Mouse (Mus musculus) CH12.LX (cell line): ENCODE measurements around the gene Zbp1. TPM values are rescaled to one million over a fixed set of nuclear protein-coding genes. Genes with fewer than 3 reads are reported as not detected.

Experiments
- DNase-seq: peaks from one replicate; pipeline ENCODE4 v3.0.0-alpha.2; 2013; ENCODE audit errors: extremely low read depth
- H3K27ac ChIP-seq: 2 replicates; pipeline ENCODE4 v1.5.1; 2012; ENCODE audit warnings: low read depth, mild to moderate bottlenecking, control low read depth, moderate library complexity; ENCODE audit not compliant: insufficient read depth
- H3K27me3 ChIP-seq: replicated peaks from 2 replicates; pipeline ENCODE3; 2012; ENCODE audit warnings: inconsistent platforms
- H3K36me3 ChIP-seq, 2 experiments: replicated peaks in 1 of 2; 2 replicates each; pipeline versions ENCODE3 to v1.6.1; 2012; ENCODE audit warnings: inconsistent platforms in 1 of 2, low read length in 1 of 2, mild to moderate bottlenecking in 1 of 2, mixed read lengths in 1 of 2, moderate library complexity in 1 of 2; ENCODE audit not compliant: control insufficient read depth in 1 of 2, insufficient read depth in 1 of 2
- H3K4me1 ChIP-seq, 2 experiments: 2 replicates each; pipeline ENCODE4 v1.6.1; 2012; ENCODE audit warnings: inconsistent platforms in 1 of 2, moderate library complexity in 1 of 2; ENCODE audit not compliant: insufficient read depth in 2 of 2, control insufficient read depth in 1 of 2
- H3K4me2 ChIP-seq: 2 replicates; pipeline ENCODE4 v1.6.1; 2012; ENCODE audit warnings: low read depth, mild to moderate bottlenecking, control low read depth; ENCODE audit not compliant: poor library complexity, insufficient read depth, severe bottlenecking
- H3K4me3 ChIP-seq, 3 experiments: fragments of 150-350 bp in 1 of 3; sonication (generic) in 1 of 3; replicated peaks in 1 of 3; 2 replicates each; pipeline versions ENCODE3 to v1.5.1; 2011 to 2012; ENCODE audit warnings: low read depth in 2 of 3, low read length in 2 of 3, mild to moderate bottlenecking in 2 of 3, moderate library complexity in 2 of 3, control low read depth in 1 of 3, improper control_type of control experiment in 1 of 3, inconsistent platforms in 1 of 3, mixed read lengths in 1 of 3; ENCODE audit not compliant: poor library complexity in 1 of 3
- H3K79me2 ChIP-seq: replicated peaks from 2 replicates; pipeline ENCODE4 v1.6.1; 2012; ENCODE audit warnings: mild to moderate bottlenecking, moderate library complexity; ENCODE audit not compliant: control insufficient read depth, poor library complexity, insufficient read depth, severe bottlenecking; ENCODE audit errors: extremely low read depth
- H3K9ac ChIP-seq: 2 replicates; pipeline ENCODE4 v1.6.1; 2012; ENCODE audit warnings: low read depth, mild to moderate bottlenecking, control low read depth, moderate library complexity; ENCODE audit not compliant: insufficient read depth
- H3K9me3 ChIP-seq: replicated peaks from 2 replicates; pipeline ENCODE3; 2012; ENCODE audit warnings: low read length, inconsistent platforms, mixed read lengths
- CHD2 ChIP-seq: IDR thresholded peaks from 2 replicates; pipeline ENCODE4 v1.6.1; 2011; ENCODE audit warnings: low read length, improper control_type of control experiment
- ETS1 ChIP-seq: conservative IDR thresholded peaks from 2 replicates; pipeline ENCODE4 v1.6.1; 2012; ENCODE audit warnings: low read depth, mild to moderate bottlenecking, inconsistent platforms, low read length, improper control_type of control experiment, moderate library complexity
- IRF4 ChIP-seq: IDR thresholded peaks from 2 replicates; pipeline ENCODE4 v1.6.1; 2014; ENCODE audit warnings: low read depth, mild to moderate bottlenecking, inconsistent platforms, low read length, improper control_type of control experiment
- JUN ChIP-seq: IDR thresholded peaks from 2 replicates; pipeline ENCODE4 v1.6.1; 2011; ENCODE audit warnings: low read depth, mild to moderate bottlenecking, low read length, improper control_type of control experiment, moderate library complexity; ENCODE audit not compliant: insufficient read depth
- MAFK ChIP-seq: IDR thresholded peaks from 2 replicates; pipeline ENCODE4 v1.6.1; 2011; ENCODE audit warnings: low read length, improper control_type of control experiment; ENCODE audit not compliant: insufficient replicate concordance
- MAX ChIP-seq: IDR thresholded peaks from 2 replicates; pipeline ENCODE4 v1.6.1; 2011; ENCODE audit warnings: low read length, improper control_type of control experiment
- MAZ ChIP-seq: IDR thresholded peaks from 2 replicates; pipeline ENCODE4 v1.6.1; 2012; ENCODE audit warnings: low read depth, mild to moderate bottlenecking, inconsistent platforms, low read length, improper control_type of control experiment, moderate library complexity
- MEF2A ChIP-seq: IDR thresholded peaks from 2 replicates; pipeline ENCODE4 v1.6.1; 2014; ENCODE audit warnings: low read depth, mild to moderate bottlenecking, inconsistent platforms, low read length, improper control_type of control experiment, borderline replicate concordance
- MYC ChIP-seq: IDR thresholded peaks from 2 replicates; pipeline ENCODE4 v1.6.1; 2011; ENCODE audit warnings: low read depth, mild to moderate bottlenecking, improper control_type of control experiment, low read length
- NRF1 ChIP-seq: IDR thresholded peaks from 2 replicates; pipeline ENCODE4 v1.6.1; 2014; ENCODE audit warnings: low read depth, mild to moderate bottlenecking, inconsistent platforms, low read length, improper control_type of control experiment, moderate library complexity
- SIN3A ChIP-seq: IDR thresholded peaks from 2 replicates; pipeline ENCODE4 v1.6.1; 2012; ENCODE audit warnings: low read length, improper control_type of control experiment, inconsistent platforms
- SMC3 ChIP-seq: IDR thresholded peaks from 2 replicates; pipeline ENCODE4 v1.6.1; 2011; ENCODE audit warnings: low read depth, low read length, improper control_type of control experiment
- ZC3H11A ChIP-seq: IDR thresholded peaks from 2 replicates; pipeline ENCODE4 v1.6.1; 2012; ENCODE audit warnings: low read depth, mild to moderate bottlenecking, inconsistent platforms, low read length, improper control_type of control experiment
- ZKSCAN1 ChIP-seq: IDR thresholded peaks from 2 replicates; pipeline ENCODE4 v1.6.1; 2012; ENCODE audit warnings: low read depth, inconsistent platforms, low read length, improper control_type of control experiment, borderline replicate concordance
- dilution Hi-C: fragments of 300-500 bp; cut with MboI; formaldehyde crosslinking; loops from 2 replicates; pipeline ENCODE4 v1.14.3; 2020; ENCODE audit warnings: low sequenced_read_pairs; ENCODE audit not compliant: extremely low pct_unique_long_range_greater_than_20kb, extremely low pct_ligation_motif_present
- in situ Hi-C: fragments of 300-500 bp; cut with MboI; formaldehyde crosslinking; loops from 3 replicates; pipeline ENCODE4 v1.14.3; 2019; ENCODE audit warnings: low sequenced_read_pairs, low pct_ligation_motif_present, low pct_unique_long_range_greater_than_20kb, mixed read lengths
- polyA plus RNA-seq: library from polyadenylated mRNA; unstranded; fragments of >175 nt; gene quantifications from 2 replicates; pipeline ENCODE4 v1.2.1, GENCODE M21; 2012; ENCODE audit warnings: low read depth; ENCODE audit not compliant: insufficient read length
- total RNA-seq, 2 experiments: library from RNA; depleted of rRNA; stranded (reverse); fragments of 300-350 nt in 1 of 2; fragments of >200 nt in 1 of 2; gene quantifications; 2 replicates each; pipeline ENCODE4 v1.2.3; 2012 to 2014

The Zbp1 gene
- total and polyA plus RNA-seq, 3 experiments = 8.1 to 9.8 (median 8.7) TPM

GRCm38 (mm10) chr2:173257610-173258009 lies 38.9 kb upstream of the Zbp1 start:
- H3K79me2 ChIP-seq = peaks cover 40% of the 10 kb centered on the region
- peaks cover 20 to 54% of the 10 kb centered on the region in 2 experiments for H3K4me1 ChIP-seq
- no peak overlapping the region for H3K9ac ChIP-seq
- in situ Hi-C loops (no loop called here), dilution Hi-C loops (no loop called here)
- no peak for TF ChIP-seq IRF4
- no peaks in the 10 kb centered on the region for H3K9me3 ChIP-seq
- no peak overlapping the region for H3K4me2 ChIP-seq
- no peak for DNase-seq
- H3K27me3 ChIP-seq = no peaks in the 10 kb centered on the region
- peaks cover 0 to 16% of the 10 kb centered on the region in 2 experiments for H3K36me3 ChIP-seq
- H3K4me3 ChIP-seq = no peak overlapping the region
- no peak overlapping the region for H3K27ac ChIP-seq

DNA sequence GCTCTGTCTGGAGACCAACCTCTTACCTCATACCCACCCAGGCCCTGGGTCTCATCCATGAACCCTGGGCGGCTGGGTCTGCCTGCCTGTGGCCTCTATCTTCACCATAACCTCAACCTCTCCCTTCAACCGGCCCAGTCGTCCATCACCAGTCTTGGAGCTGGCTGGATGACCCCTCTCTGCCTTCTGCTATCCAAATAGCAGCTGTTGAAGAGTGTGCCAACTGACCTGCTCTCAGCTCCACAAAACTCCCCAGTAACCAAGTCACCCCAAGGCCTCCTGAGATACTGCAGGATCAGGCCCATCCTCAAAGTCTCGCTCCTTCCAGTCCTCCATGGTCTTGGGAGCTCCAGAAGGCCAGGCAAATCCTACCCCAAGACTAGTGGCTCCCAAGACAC lies 37.8 kb upstream of the Zbp1 start:
- peaks cover 12 to 52% of the 10 kb centered on the region in 2 experiments; a peak in 3 of 4 replicates for H3K4me1 ChIP-seq
- no peaks in the 10 kb centered on the region for H3K27me3 ChIP-seq
- H3K36me3 ChIP-seq = peaks cover 0 to 16% of the 10 kb centered on the region in 2 experiments
- H3K79me2 ChIP-seq = peaks cover 36% of the 10 kb centered on the region
- in situ Hi-C loops = no loop called here
- H3K9ac ChIP-seq = no peak overlapping the region
- no peak for DNase-seq
- dilution Hi-C loops = no loop called here
- no peak overlapping the region for H3K4me2 ChIP-seq
- H3K9me3 ChIP-seq = no peaks in the 10 kb centered on the region
- TF ChIP-seq MEF2A = no peak
- H3K27ac ChIP-seq = no peak overlapping the region
- no peak overlapping the region for H3K4me3 ChIP-seq

- Histone ChIP-seq H3K9ac (no peak overlapping the region), H3K79me2 (peaks cover 35% of the 10 kb centered on the region), H3K27me3 (no peaks in the 10 kb centered on the region), H3K4me2 (no peak overlapping the region), H3K27ac (no peak overlapping the region), H3K4me1 (peaks cover 16 to 52% of the 10 kb centered on the region in 2 experiments; a peak in 3 of 4 replicates), H3K36me3 (peaks cover 0 to 15% of the 10 kb centered on the region in 2 experiments), H3K9me3 (no peaks in the 10 kb centered on the region), H3K4me3 (no peak overlapping the region)
- DNase-seq = no peak
- in situ Hi-C loops (no loop called here), dilution Hi-C loops (no loop called here)
- TF ChIP-seq IRF4 = no peak
- TF ChIP-seq NRF1 = no peak
- TF ChIP-seq SMC3 = no peak
- no peak for TF ChIP-seq MAFK
- TF ChIP-seq CHD2 = no peak
- TF ChIP-seq MYC = no peak
- no peak for TF ChIP-seq ETS1
- TF ChIP-seq MAX = no peak
- no peak for TF ChIP-seq MAZ
- TF ChIP-seq ZC3H11A = no peak
- no peak for TF ChIP-seq SIN3A
- no peak for TF ChIP-seq JUN
- no peak for TF ChIP-seq ZKSCAN1
Measured at GRCm38 (mm10) chr2:173255810-173256551, 37.3 kb upstream of the Zbp1 start.
